Mouse (Mus musculus) adrenal gland, adult 10 weeks (tissue): Measurements from ENCODE around the gene Hadha. TPM values are rescaled to one million over a fixed set of nuclear protein-coding genes. Genes with fewer than 3 reads are reported as not detected.

Experiments
- polyA plus RNA-seq: library from polyadenylated mRNA; stranded (reverse); fragments of 350-450 nt; fragmentation: Illumina TruSeq; extraction: RNeasy Lipid Tissue Mini Kit (QIAGEN cat#74804); gene quantifications from one replicate; pipeline ENCODE4 v1.2.3, GENCODE M21; 2014; ENCODE audit warnings: low read depth, low replicate concordance

The Hadha gene
- 464 TPM for polyA plus RNA-seq

GRCm38 (mm10) chr5:30154474-30155394 lies at the start of gene Hadha, which contains the start of gene Hadhb:
Gene Hadha (minus strand): TSS chr5:30155162.
Gene Hadhb (plus strand): TSS chr5:30155248.

GRCm38 (mm10) chr5:30105668-30106300 lies 49.2 kb downstream of the Hadha start, which contains the start of gene 3110082J24Rik:
Gene 3110082J24Rik (minus strand): TSS chr5:30106086.

DNA sequence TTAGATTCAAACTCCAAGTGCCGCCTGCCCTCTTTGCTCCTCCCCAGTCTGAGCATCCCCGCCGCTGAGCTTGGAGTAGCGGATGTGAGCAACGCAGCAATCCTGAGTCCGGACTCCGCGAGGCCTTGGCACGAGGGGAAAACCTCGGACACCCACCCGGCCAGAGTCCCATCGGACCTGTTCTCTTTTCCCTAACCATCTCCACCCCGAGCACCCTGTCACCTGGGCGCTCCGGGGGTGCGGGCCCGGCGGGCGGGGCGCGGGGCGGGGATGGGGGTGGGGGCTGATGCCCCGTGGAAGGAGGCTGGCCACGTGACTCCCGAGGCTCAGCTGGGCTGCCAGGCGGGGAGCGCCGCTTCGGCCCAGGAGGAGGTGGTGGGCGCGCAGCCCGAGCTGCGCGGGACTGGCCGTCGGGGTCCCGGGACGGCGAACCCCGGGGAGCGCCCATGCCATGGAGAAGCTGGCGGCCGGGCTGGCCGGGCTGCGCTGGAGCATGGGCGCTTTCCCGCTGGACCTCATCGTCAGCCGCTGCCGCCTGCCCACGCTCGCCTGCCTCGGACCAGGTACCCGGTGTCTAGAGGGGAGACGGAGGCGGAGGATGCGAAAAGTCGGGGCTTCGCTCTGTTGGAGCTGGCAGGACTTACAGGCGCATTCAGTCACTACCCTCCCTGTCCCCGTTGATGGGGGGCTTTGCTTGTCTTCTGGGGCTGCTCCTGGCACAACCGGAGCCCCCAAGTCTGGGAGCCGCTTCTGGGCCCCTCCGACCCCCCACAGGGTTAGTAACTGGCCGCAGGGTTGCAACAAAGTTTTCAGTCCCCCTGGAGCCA lies 49.9 kb downstream of the Hadha start, which contains the start of gene Garem2:
Gene Garem2, plus strand, starts transcription at position 321 of the 827 bp plus-strand sequence.

GRCm38 (mm10) chr5:30072825-30073821 lies 81.8 kb downstream of the Hadha start, which contains the start of gene Tyms:
Gene Tyms (minus strand): TSS chr5:30073617.

Other genes with a start within 250 kb of the Hadha start
- not detected for gene Il6, start 142.0 kb downstream of the Hadha start, polyA plus RNA-seq
- gene Tyms, start 81.5 kb downstream of the Hadha start, polyA plus RNA-seq = 13.4 TPM
- not detected for gene Garem2, start 50.0 kb downstream of the Hadha start, polyA plus RNA-seq
- gene 3110082J24Rik, start 49.1 kb downstream of the Hadha start, polyA plus RNA-seq = not detected
- 1,997 TPM for gene Hadhb, start 86 bp upstream of the Hadha start, polyA plus RNA-seq
- not detected for gene Adgrf3, start 50.6 kb upstream of the Hadha start, polyA plus RNA-seq
- gene Selenoi, start 77.4 kb upstream of the Hadha start, polyA plus RNA-seq = 45.8 TPM
- gene Drc1, start 126.2 kb upstream of the Hadha start, polyA plus RNA-seq = not detected